Mouse (Mus musculus) spleen, adult 12 weeks (tissue): ENCODE data around the gene Gm28998.
"Not testable (repeated sequence)": the region's sequence is repeated elsewhere in the genome, so short reads cannot be mapped to it uniquely, and the experiment has no call there.

Experiments used
- DNase-seq: peaks from one replicate; pipeline ENCODE4 v3.0.0; 2022; ENCODE audit warnings: low spot score

Gm28998 gene

DNA sequence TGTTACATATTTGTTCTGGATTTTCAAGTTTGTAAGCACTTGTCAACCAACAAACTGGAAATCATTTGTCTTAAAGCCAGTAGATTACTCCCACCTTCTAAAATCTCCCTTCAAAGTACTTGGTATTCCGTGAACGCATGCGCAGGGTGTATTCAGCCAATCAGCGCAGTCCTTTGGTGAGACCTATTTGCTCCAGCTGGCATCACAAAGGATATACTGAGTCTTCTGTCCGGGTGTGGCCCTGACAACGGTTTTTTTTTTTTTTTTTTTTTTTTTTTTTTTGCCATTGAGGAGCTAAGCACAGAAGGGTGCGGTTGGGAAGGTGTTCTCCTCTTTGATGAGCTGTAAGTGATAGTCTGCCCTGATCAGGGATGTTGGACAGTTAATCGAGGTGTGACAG, at the start of gene Gm28998:
Gm28998 (plus strand) TSS at position 301 of the 400 bp plus-strand sequence.
- DNase-seq = not testable (repeated sequence)
